Mouse (Mus musculus) spleen, adult 2 months (tissue): ENCODE results near the gene Vamp9. TPM values are rescaled to one million over a fixed set of nuclear protein-coding genes. Genes with fewer than 3 reads are reported as not detected.

ENCODE experiments used
- DNase-seq, 2 experiments: peaks; one replicate each; pipeline versions ENCODE4 v3.0.0 to v3.0.0-alpha.2; 2012 to 2021; ENCODE audit warnings: low spot score in 2 of 2, low read depth in 1 of 2
- H3K27ac ChIP-seq: fragments of 200-500 bp; 2 replicates; pipeline ENCODE4 v1.5.1; 2012; ENCODE audit warnings: low read length, inconsistent platforms; ENCODE audit not compliant: insufficient read depth
- H3K27me3 ChIP-seq: fragments of 200-500 bp; 2 replicates; pipeline ENCODE4 v1.6.1; 2012; ENCODE audit warnings: mild to moderate bottlenecking, moderate library complexity, low read length, inconsistent platforms; ENCODE audit not compliant: control insufficient read depth, insufficient read depth
- H3K36me3 ChIP-seq: fragments of 200-500 bp; 2 replicates; pipeline ENCODE4 v1.6.1; 2012; ENCODE audit warnings: mild to moderate bottlenecking, low read length, inconsistent platforms; ENCODE audit not compliant: control insufficient read depth, insufficient read depth
- H3K4me1 ChIP-seq: fragments of 200-500 bp; 2 replicates; pipeline ENCODE4 v1.6.1; 2011; ENCODE audit warnings: inconsistent platforms; ENCODE audit not compliant: control insufficient read depth, insufficient read depth, insufficient read length
- H3K4me3 ChIP-seq: fragments of 200-500 bp; 2 replicates; pipeline ENCODE4 v1.5.1; 2011; ENCODE audit warnings: mild to moderate bottlenecking, inconsistent platforms; ENCODE audit not compliant: insufficient read depth, insufficient read length; ENCODE audit errors: extremely low read depth
- CTCF ChIP-seq: fragments of 200-500 bp; IDR thresholded peaks from 2 replicates; pipeline ENCODE4 v1.5.1; 2011; ENCODE audit warnings: mild to moderate bottlenecking, inconsistent platforms; ENCODE audit not compliant: insufficient read depth, insufficient read length, insufficient replicate concordance; ENCODE audit errors: extremely low read depth
- POLR2A ChIP-seq: fragments of 200-500 bp; IDR thresholded peaks from 2 replicates; pipeline ENCODE4 v1.6.1; 2011; ENCODE audit warnings: low read depth, low read length, inconsistent platforms
- WGBS: fragments of 180-500 bp; shearing (Covaris S2); methylation state at CpG from one replicate; pipeline ENCODE4 v1.1.7; 2018; 5-methylcytosine and 5-hydroxymethylcytosine counted together
- polyA plus RNA-seq: library from polyadenylated mRNA; depleted of rRNA; stranded (reverse); fragments of >200 nt; gene quantifications from 2 replicates; pipeline ENCODE4 v1.2.3, GENCODE M21; 2012

Vamp9 gene
- polyA plus RNA-seq, 1 experiment, result not detected

GRCm38 (mm10) chr5:99941273-99941672 is 35.2 kb downstream of the Vamp9 start:
- Histone ChIP-seq H3K27me3 (no peaks in the 10 kb centered on the region), H3K36me3 (no peaks in the 10 kb centered on the region), H3K27ac (no peak overlapping the region), H3K4me3 (no peak overlapping the region), H3K4me1 (no peaks in the 10 kb centered on the region)
- 82% methylated on average over 10 of the region's 10 CpGs for WGBS
- DNase-seq, result no peak
- TF ChIP-seq POLR2A (no peak), CTCF (no peak)

GRCm38 (mm10) chr5:99941776-99942502 is 35.9 kb downstream of the Vamp9 start:
- H3K4me3 ChIP-seq, result no peak overlapping the region
- DNase-seq, result no peak
- 89% methylated on average over 10 of the region's 10 CpGs for WGBS
- no peaks in the 10 kb centered on the region for H3K4me1 ChIP-seq
- H3K27me3 ChIP-seq, result no peaks in the 10 kb centered on the region
- H3K36me3 ChIP-seq, result no peaks in the 10 kb centered on the region
- no peak overlapping the region for H3K27ac ChIP-seq
- TF ChIP-seq CTCF (no peak), POLR2A (no peak)

- 94% methylated on average over 5 of the region's 5 CpGs for WGBS
- TF ChIP-seq POLR2A (no peak), CTCF (no peak)
- Histone ChIP-seq H3K36me3 (peaks cover 1% of the 10 kb centered on the region; the same call in 1 of the 2 replicates), H3K27me3 (no peaks in the 10 kb centered on the region), H3K4me3 (no peak overlapping the region), H3K27ac (no peak overlapping the region), H3K4me1 (no peaks in the 10 kb centered on the region)
- DNase-seq, result no peak
Observed at GRCm38 (mm10) chr5:99952513-99952912, 46.5 kb downstream of the Vamp9 start.

- Histone ChIP-seq H3K27me3 (no peaks in the 10 kb centered on the region), H3K27ac (no peak overlapping the region), H3K4me3 (no peak overlapping the region), H3K4me1 (no peaks in the 10 kb centered on the region), H3K36me3 (peaks cover 6% of the 10 kb centered on the region)
- WGBS, result 70% methylated on average over 1 of the region's 1 CpGs
- DNase-seq, result no peak
- TF ChIP-seq CTCF (no peak), POLR2A (no peak)
Observed at GRCm38 (mm10) chr5:99953883-99954282, 47.8 kb downstream of the Vamp9 start.

- Histone ChIP-seq H3K4me1 (no peaks in the 10 kb centered on the region), H3K27ac (no peak overlapping the region), H3K27me3 (no peaks in the 10 kb centered on the region), H3K4me3 (no peak overlapping the region), H3K36me3 (peaks cover 25% of the 10 kb centered on the region)
- DNase-seq, result no peak
- WGBS, result 98% methylated on average over 1 of the region's 1 CpGs
- TF ChIP-seq POLR2A, result no peak
- no peak for TF ChIP-seq CTCF
Observed at GRCm38 (mm10) chr5:99958666-99959065, 52.6 kb downstream of the Vamp9 start.

GRCm38 (mm10) chr5:99959236-99959936 is 53.3 kb downstream of the Vamp9 start:
- H3K36me3 ChIP-seq, result peaks cover 29% of the 10 kb centered on the region
- no peak for DNase-seq
- WGBS, result 93% methylated on average over 2 of the region's 2 CpGs

GRCm38 (mm10) chr5:99959960-99960359 is 53.9 kb downstream of the Vamp9 start:
- H3K4me1 ChIP-seq, result no peaks in the 10 kb centered on the region
- DNase-seq, result no peak
- no peaks in the 10 kb centered on the region for H3K27me3 ChIP-seq
- WGBS, result 79% methylated on average over 2 of the region's 2 CpGs
- H3K4me3 ChIP-seq, result no peak overlapping the region
- TF ChIP-seq CTCF, result no peak
- TF ChIP-seq POLR2A, result no peak
- H3K36me3 ChIP-seq, result peaks cover 28% of the 10 kb centered on the region
- H3K27ac ChIP-seq, result no peak overlapping the region

More at GRCm38 (mm10) chr5:99959236-99959936, 53.3 kb downstream of the Vamp9 start:
- Histone ChIP-seq H3K27ac (no peak overlapping the region), H3K27me3 (no peaks in the 10 kb centered on the region), H3K4me3 (no peak overlapping the region), H3K4me1 (no peaks in the 10 kb centered on the region)
- TF ChIP-seq CTCF, result no peak
- TF ChIP-seq POLR2A, result no peak
